Mouse (Mus musculus) heart, postnatal 36 days (tissue): Measurements from ENCODE around the gene Vdac2. TPM values are rescaled to one million over a fixed set of nuclear protein-coding genes. Genes with fewer than 3 reads are reported as not detected.
A peak's percentile ranks its signal among the peaks of the same experiment; 100 is the strongest.

Experiments used
- DNase-seq, 2 experiments: peaks; one replicate each; pipeline ENCODE4 v3.0.0; 2021 to 2022
- intact Hi-C: fragments of 180-260 bp; cut with DNase I; formaldehyde crosslinking; loops from one replicate; pipeline ENCODE4 v1.15.1; 2025
- total RNA-seq, 2 experiments: library from RNA; stranded (reverse); gene quantifications; 2 replicates each; pipeline ENCODE4 v1.2.3; 2021

The Vdac2 gene
- total RNA-seq, 2 experiments from 2014 or later, result 491 to 519 TPM

DNA sequence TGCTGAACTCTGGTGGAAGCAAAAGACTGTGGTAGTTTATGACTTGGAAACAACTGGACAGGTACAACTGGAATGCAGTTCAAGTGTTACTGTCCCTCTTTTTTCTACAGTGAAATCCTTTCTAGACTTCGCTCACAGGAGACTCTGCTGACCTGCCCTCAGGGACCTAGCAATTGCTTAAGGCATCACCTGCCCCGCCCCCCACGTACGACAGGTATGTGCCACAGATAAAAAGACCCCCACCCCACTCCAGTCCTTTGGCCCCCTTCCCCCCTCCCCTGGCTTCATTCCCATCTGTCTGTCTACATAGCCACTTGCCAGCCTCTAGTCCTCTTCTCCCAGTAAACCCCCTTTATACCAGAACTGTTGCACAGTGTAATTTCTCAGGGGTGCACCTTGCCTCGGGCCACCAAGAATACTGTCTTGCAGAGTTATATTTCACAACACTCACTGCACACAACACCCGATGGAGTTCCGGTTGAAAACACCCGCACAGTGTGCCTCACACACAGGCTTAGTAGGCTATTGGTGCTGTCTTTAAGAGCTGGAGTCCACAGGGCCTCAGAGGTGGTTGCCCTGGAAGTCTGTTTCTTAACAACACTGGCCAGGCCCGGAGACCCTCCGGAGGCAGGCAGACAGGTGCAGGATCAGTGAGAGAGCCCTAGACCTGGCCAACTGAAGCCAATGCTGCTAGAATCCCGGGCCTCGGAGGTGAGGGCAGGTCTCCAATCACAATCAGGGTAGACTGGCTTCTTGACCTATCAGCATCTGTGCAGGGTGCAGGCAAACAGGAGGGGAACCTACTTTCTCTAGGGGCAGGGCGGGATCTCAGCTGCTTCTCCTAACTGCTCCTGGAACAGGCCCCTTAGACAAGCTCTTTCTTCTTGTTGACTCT lies 24.7 kb downstream of the Vdac2 start:
- no peak for DNase-seq
- intact Hi-C loops, result loop anchor here (1.0 to 10.0 kb wide), 5 partner anchors 37 to 1555 kb away; partner anchors contain the start of genes Dusp13 and Samd8

DNA sequence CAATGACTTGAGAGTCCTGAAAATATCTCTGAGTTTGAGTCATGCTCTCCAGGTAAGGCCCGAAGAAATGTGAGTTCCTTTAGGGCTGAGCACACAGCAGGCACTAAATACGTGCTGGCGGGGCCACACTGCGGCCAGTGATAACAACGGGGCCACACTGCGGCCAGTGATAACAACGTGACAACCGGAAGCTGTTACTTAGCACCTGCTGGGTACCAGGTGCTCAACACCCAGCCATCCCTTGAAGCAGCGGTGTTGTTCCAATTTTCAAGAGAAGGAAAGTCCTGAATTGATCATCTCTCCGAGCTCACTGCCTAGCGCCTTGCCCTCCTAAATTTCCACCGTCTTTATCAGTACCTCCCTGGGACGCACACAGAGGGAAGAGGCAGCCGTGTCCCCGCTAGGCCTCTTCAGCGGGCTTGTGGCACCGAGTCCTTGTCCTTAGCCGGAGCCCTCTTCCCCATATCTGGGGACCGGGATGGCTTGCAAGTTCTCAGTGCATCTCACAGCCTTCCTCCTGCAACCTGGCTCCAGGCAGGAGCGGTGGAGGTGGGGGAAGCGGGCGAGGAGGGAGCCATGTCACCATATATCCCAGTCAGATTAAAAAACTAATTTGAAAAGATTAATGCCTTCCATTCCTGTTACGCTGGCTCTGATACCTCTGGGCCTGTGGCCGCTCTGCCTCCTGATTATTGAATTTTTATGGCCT lies 25.5 kb downstream of the Vdac2 start:
- DNase-seq, result no peak
- intact Hi-C loops, result loop anchor here (5.0 to 10.0 kb wide), 2 partner anchors 132 to 1554 kb away; no protein-coding TSS in a partner anchor

DNA sequence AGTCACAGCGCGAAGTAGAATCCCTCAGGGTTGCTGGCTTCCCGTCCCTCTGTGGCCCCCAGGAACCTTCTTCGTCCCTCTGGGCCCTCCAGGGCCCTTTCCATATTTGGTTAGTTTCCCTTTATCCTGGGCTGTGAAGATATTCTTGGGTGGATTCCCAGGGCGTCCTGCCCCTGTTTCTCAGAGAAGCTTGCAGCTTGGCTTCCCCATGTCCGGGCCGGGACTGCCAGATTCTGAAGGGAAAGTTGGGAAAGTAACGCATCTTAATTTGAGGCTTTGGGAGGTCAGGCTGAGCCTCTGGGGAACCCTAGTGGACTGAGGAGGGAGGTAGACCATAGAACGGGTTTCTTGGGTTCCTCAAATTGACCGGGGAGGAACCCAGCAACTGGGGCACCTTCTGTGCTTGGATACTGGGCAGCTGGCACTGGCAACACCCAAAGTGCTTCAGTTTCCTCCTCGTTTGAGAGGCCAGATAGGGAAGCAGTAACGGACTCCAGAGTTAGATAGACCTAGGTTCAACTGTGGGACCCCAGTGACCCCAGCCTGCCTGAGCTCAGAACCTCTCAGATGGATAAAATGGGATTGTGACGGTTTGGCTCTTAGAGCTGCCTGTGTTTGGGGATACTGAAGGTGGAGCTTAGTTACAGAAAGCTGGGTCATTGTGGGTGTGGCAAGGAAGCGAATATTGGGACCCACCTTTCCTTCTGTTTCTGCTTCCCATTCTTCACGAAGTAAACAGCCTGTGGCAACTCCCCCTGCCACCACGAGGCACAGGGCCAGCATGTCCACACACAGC lies 27.2 kb downstream of the Vdac2 start:
- intact Hi-C loops, result loop anchor here (2.0 to 10.0 kb wide), 3 partner anchors 39 to 1553 kb away; no protein-coding TSS in a partner anchor
- DNase-seq, result peak; percentile 53 to 58

DNA sequence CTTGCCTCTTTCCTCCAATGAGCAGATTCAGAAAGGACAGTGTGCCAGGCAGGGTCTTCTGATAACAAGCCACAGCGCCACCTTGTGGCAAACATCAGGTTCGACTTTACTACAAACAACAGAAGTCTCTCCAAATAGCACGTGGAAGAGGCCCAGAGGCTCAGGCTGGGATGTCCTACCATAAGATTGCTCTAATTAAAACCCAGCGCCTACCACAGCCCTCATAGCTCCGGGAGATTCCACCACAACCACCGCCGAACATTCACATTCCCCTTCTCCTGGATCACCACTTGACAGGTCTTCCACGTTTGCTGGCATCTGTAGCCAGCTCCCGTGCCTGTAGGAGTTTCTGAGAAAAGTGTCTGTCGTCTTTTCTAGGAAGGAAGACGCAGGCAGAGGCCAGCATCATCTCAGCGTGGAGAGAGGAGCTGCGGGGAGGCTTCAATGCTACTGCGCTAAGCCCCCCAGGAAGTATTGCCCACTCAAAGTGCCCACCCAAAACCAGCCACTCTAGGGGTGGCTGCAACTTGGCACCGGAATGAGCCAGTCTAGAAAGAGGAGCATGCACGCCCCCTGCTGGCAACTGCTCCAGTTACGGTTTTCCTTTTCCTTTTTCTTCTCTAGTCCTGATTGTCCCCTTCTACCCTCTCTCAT lies 28.5 kb downstream of the Vdac2 start:
- intact Hi-C loops, result loop anchor here (2.0 to 10.0 kb wide), 3 partner anchors 37 to 1551 kb away; no protein-coding TSS in a partner anchor

DNA sequence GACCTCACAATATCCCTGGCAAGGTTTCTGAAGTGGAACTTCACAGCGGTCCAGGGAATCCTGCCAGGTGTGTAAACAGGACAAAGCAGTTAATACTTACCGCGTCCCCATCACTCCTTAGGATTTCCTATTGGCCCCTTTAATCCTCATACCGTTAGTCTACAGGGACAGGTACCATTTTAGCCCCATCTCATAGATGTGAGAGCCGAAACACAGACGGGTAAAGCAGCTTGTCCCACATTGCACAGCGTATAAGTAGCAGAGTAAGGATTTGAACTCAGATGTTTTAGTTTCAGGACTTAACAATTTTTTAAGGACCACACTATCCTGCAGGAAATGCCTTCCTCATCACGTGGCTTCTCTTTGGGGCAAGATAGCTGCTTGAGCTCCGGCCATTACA lies 29.2 kb downstream of the Vdac2 start:
- intact Hi-C loops, result loop anchor here (5.0 to 10.0 kb wide), 2 partner anchors 128 to 1551 kb away; no protein-coding TSS in a partner anchor

More for the DNA sequence above, 28.5 kb downstream of the Vdac2 start:
- DNase-seq, result peak; percentile 62 to 73

DNA sequence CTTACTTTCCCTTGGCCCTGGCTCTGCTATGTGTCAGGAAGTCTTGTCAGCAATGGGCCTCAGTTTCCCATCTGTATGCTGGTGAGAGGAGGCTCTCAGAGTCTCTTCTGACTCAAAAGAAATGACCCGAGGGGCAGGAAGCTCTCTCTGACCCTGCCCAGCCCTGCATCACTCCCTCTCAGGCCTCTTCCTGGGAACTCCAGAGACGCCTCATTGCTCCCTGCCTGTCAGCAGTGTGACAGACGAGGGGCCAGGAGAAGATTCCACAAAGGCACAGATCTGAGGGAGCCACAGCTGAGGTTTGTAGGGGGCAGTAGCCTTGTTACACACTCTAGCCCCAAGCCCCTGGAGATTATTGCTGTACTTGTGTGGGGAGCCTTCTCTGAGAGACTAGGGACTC lies 30.9 kb downstream of the Vdac2 start:
- intact Hi-C loops, result loop anchor here (10.0 kb wide), 1 partner anchor 1549 kb away; no protein-coding TSS in a partner anchor
- DNase-seq, result no peak

More for the DNA sequence above, 29.2 kb downstream of the Vdac2 start:
- DNase-seq, result no peak

DNA sequence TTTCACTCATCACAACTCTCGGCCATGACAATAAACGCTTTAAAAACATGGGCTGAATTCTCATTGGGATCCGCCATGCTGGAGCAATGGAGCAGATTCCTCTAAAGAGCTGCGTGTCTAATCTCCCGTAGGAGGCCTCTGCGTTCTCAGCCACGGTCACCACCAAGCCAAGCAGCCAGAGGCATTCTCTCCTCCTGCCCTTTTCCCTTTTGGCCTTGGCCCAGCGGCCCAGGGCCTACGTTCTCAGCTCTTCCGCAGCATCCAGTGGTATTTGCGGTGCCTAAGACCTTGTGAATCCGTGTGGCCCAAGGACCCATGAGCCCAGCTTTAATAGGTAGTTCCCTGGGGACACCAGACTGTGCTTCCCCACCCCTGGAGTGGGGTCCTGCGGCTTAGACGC lies 31.8 kb downstream of the Vdac2 start:
- intact Hi-C loops, result loop anchor here (10.0 kb wide), 1 partner anchor 1548 kb away; no protein-coding TSS in a partner anchor
- no peak for DNase-seq

DNA sequence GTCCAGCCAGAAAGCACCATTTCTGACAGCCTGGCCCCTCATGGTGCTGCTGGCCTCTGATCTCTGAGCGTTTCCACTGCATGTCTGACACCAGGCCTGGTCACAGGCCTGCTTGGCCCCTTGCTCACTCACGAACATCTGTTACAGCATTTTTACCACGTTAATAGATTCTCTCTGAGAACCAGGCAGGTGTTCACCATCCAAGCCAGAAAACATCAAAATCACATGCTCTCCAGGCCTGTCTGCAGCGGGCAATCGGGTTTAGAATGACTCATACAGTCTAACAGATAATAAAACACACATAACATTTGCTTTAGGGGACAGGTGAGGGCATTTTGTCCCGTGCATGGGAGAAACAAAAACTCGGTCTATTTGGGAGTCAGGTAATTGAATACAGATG lies 41.3 kb downstream of the Vdac2 start:
- no peak for DNase-seq
- intact Hi-C loops, result no loop called here

DNA sequence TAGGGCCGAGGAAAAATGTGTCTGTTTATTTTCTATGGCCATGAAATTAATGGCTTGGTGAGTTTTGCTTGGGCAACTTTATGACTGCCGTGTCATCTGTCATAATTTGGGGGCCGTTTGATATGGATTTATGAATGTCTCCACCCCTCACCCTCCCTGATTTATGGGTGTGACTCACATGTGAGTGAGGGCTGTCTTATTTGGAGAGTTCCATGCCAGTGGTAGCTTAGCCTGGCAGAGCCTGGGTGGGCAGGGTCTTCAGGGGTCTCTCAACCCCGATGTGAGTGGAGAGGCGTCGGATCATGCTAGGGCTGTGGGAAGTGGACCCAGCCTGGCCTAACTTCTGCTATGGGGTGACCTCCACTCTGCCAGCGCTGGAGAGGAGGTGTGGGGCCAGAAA lies 41.8 kb downstream of the Vdac2 start:
- no peak for DNase-seq
- intact Hi-C loops, result no loop called here

DNA sequence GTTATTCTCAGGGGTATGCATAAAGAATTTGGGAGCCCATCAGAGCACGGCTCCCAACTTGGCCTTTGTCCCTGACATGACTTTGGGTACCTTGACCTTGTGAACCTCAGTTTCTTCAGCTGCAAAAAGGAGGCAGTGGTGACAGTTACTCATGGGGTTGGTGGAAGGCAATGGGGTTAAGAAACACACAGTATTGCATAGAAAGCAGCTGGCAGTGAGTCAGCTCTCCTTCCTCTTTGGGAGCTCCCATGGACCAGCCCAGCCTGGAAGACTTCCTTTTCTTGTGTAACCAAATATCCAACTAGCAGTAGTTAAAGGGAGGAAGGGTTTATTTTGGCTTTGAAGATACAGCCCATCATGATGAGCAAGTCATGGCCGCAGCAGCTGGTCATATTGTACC lies 65.4 kb downstream of the Vdac2 start:
- intact Hi-C loops, result loop anchor here (2.0 kb wide), 1 partner anchor 38 kb away; no protein-coding TSS in a partner anchor
- peak in 1 of 2 experiments; percentile 7 for DNase-seq

DNA sequence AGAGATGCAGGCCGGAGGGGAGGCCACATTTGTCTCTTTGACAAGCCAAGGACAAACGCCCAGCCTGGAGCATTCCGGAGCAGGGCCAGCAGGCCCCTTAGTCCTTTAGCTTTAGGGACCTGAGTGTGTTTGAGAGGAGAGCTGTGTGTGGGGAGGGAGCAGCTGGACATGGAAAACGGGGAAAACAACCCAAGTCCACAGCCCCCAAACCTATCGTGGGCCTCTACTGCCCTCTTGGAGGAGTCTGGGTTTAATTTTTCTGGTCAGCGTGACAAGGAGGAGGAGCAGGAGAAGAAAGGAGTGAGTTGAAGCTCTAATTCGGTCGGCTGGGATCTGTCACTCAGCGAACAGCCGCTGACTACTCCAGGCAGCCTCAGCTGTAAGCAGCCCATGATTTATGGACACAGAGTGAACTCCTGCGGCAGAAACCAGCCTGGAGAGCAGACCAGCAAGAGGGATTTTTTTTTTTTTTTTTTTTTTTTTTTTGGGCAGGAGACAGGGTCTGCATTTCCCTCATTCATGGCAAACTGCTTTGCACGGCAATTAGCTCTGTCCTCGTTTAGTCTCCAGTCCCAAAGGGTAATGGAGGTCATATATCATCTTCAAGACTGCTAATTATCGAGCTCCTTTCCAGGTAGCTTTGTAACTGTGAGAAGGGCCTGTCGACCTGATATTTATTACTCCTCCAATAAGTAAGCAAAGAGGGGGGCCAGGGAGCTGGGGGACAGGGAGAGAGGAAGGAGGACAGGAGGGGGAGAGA lies 66.7 kb downstream of the Vdac2 start:
- DNase-seq, result no peak
- intact Hi-C loops, result loop anchor here (2.0 kb wide), 1 partner anchor 39 kb away; no protein-coding TSS in a partner anchor

DNA sequence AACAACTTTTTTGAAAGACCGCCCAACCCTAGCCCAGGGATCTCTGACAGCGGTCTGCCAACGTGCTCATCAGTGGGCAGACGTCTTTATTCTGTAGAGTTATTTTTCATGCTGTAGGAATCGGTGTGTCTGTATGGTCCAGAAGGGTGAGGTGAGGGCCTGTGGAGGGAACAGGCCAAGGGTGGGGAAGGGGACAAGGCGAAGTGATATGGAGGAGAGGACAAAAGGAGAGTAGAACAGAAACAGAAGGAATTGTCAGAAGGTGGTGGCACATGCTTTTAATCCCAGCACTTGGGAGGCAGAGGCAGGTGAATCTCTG lies 67.3 kb downstream of the Vdac2 start:
- intact Hi-C loops, result no loop called here
- DNase-seq, result no peak

Other genes starting within 250 kb of the Vdac2 start
- gene Dupd1, start 110.7 kb upstream of the Vdac2 start, total RNA-seq, result not detected
- gene Samd8, start 74.7 kb upstream of the Vdac2 start, total RNA-seq, result 10 to 100 TPM; 28.4 to 28.9 TPM
- gene Dusp13, start 74.1 kb upstream of the Vdac2 start, total RNA-seq, result under 1 TPM in 1 of 2 experiments, not detected in 1; 0.35 TPM
- 1 to 10 TPM; 8.5 to 8.8 TPM for gene Comtd1, start 23.7 kb downstream of the Vdac2 start, total RNA-seq
- 1 to 10 TPM; 1.8 to 2.2 TPM for gene Zfp503, start 164.4 kb downstream of the Vdac2 start, total RNA-seq
- 1 to 10 TPM; 1.1 to 1.7 TPM for gene Lrmda, start 194.5 kb downstream of the Vdac2 start, total RNA-seq